Mouse (Mus musculus): ENCODE data around the gene Gan. TPM values are rescaled to one million over a fixed set of nuclear protein-coding genes. Genes with fewer than 3 reads are reported as not detected.

The Gan gene
- total and polyA plus RNA-seq, 2 experiments from 2014 or later = 4.8 to 13.6 TPM

GRCm38 (mm10) chr8:117261702-117262101, 103.8 kb downstream of the Gan start:
- WGBS = 22% methylated on average over 9 of the region's 9 CpGs
- Histone ChIP-seq H3K27me3 (ENCODE audit: insufficient read depth, low read length) (no peaks in the 10 kb centered on the region), H3K4me3 (ENCODE audit: low read depth, low read length) (peak overlapping the region; percentile 96), H3K36me3 (ENCODE audit: insufficient read depth) (no peaks in the 10 kb centered on the region), H3K4me2 (ENCODE audit: low read depth) (peak overlapping the region; percentile 88), H3K9ac (no peak overlapping the region; the same call in 1 of the 2 replicates), H3K4me1 (ENCODE audit: insufficient read depth) (peaks cover 20% of the 10 kb centered on the region), H3K9me3 (ENCODE audit: low read length) (no peaks in the 10 kb centered on the region), H3K27ac (ENCODE audit: low read depth, low read length) (no peak overlapping the region)
- DNase-seq (no peak), ATAC-seq (no peak)
- TF ChIP-seq CTCF (IDR thresholded peaks at IDR 0.05; ENCODE audit: low read depth) = no peak

- no peak overlapping the region for H3K27ac ChIP-seq (ENCODE audit: low read depth, low read length)
- H3K4me2 ChIP-seq (ENCODE audit: low read depth) = no peak overlapping the region; the same call in 1 of the 2 replicates
- H3K27me3 ChIP-seq (ENCODE audit: insufficient read depth, low read length) = no peaks in the 10 kb centered on the region
- H3K9me3 ChIP-seq (ENCODE audit: low read length) = no peaks in the 10 kb centered on the region
- H3K9ac ChIP-seq = no peak overlapping the region
- H3K4me1 ChIP-seq (ENCODE audit: insufficient read depth) = peaks cover 20% of the 10 kb centered on the region
- no peaks in the 10 kb centered on the region for H3K36me3 ChIP-seq (ENCODE audit: insufficient read depth)
- H3K4me3 ChIP-seq (ENCODE audit: low read depth, low read length) = no peak overlapping the region
- ATAC-seq (no peak), DNase-seq (no peak)
- WGBS = 49% methylated on average over 8 of the region's 8 CpGs
- no peak for TF ChIP-seq CTCF (IDR thresholded peaks at IDR 0.05; ENCODE audit: low read depth)
Observed at GRCm38 (mm10) chr8:117262685-117263084, 104.8 kb downstream of the Gan start.

DNA sequence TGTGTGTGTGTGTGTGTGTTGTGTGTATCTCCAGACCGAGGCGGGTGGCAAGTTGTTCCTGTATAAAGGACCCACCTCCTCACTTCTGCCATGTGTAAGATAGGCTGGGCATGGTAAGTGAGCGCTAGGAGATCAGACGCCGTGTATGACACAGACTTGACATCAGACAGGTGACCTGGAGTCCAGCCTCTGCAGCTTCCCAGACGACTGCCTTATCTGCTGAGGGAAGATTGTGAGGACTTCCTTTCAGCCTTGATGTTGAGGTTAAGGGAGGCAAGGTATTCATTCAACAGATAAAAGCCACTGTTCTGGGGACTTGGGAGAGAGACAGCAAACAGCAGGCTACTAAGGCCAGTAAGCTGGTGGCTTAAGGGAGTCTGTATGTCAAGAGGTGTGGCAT, 105.5 kb downstream of the Gan start:
- WGBS = 66% methylated on average over 6 of the region's 6 CpGs
- ATAC-seq = no peak
- no peak for TF ChIP-seq CTCF (IDR thresholded peaks at IDR 0.05; ENCODE audit: low read depth)

DNA sequence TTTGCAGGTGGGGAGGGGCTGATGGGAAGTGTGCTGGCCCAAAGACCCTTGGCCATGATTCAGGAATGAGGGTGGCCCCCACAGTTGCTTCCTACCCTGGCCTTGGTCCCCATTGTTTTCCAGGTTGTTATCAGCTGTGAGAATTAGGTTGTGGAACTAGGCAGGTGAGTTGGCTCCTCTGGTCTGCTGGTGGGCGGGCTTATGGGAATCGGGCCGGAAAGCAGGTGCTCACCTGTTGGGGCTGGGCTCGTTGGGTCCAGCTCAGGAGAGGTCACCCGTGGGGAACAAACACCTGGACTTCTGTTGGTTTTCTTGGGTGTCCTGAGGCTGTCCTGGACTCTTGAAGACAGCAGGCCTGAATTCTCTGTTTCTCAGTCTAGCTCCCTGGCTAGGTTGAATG, 107.1 kb downstream of the Gan start:
- ATAC-seq = no peak

More for the DNA sequence above, 105.5 kb downstream of the Gan start:
- Histone ChIP-seq H3K4me2 (ENCODE audit: low read depth) (no peak overlapping the region), H3K9ac (no peak overlapping the region), H3K4me1 (ENCODE audit: insufficient read depth) (peaks cover 20% of the 10 kb centered on the region), H3K4me3 (ENCODE audit: low read depth, low read length) (no peak overlapping the region), H3K27ac (ENCODE audit: low read depth, low read length) (no peak overlapping the region), H3K9me3 (ENCODE audit: low read length) (no peaks in the 10 kb centered on the region), H3K27me3 (ENCODE audit: insufficient read depth, low read length) (no peaks in the 10 kb centered on the region), H3K36me3 (ENCODE audit: insufficient read depth) (no peaks in the 10 kb centered on the region)
- no peak for DNase-seq

More for the DNA sequence above, 107.1 kb downstream of the Gan start:
- no peaks in the 10 kb centered on the region for H3K9me3 ChIP-seq (ENCODE audit: low read length)
- no peak overlapping the region for H3K4me2 ChIP-seq (ENCODE audit: low read depth)
- TF ChIP-seq CTCF (IDR thresholded peaks at IDR 0.05; ENCODE audit: low read depth) = no peak
- H3K36me3 ChIP-seq (ENCODE audit: insufficient read depth) = no peaks in the 10 kb centered on the region
- H3K27me3 ChIP-seq (ENCODE audit: insufficient read depth, low read length) = no peaks in the 10 kb centered on the region
- H3K4me1 ChIP-seq (ENCODE audit: insufficient read depth) = peaks cover 11% of the 10 kb centered on the region; the same call in 1 of the 2 replicates
- no peak overlapping the region for H3K9ac ChIP-seq
- no peak overlapping the region for H3K4me3 ChIP-seq (ENCODE audit: low read depth, low read length)
- no peak for DNase-seq
- no peak overlapping the region for H3K27ac ChIP-seq (ENCODE audit: low read depth, low read length)
- 96% methylated on average over 5 of the region's 5 CpGs for WGBS

Other genes with a start within 250 kb of the Gan start
- 6.9 and 9.5 TPM in 2 replicates for gene Cmc2, start 236.7 kb upstream of the Gan start, total RNA-seq (2014; rRNA removed)
- gene Cmc2, start 236.7 kb upstream of the Gan start, polyA plus RNA-seq (2015; fragmentation: Nextera tagmentation; extraction: Ambion mirVana) = 26.8 and 27.9 TPM in 2 replicates
- gene Cenpn, start 236.4 kb upstream of the Gan start, total RNA-seq (2014; rRNA removed) = 3.6 and 5.2 TPM in 2 replicates
- 4.7 and 5.9 TPM in 2 replicates for gene Cenpn, start 236.4 kb upstream of the Gan start, polyA plus RNA-seq (2015; fragmentation: Nextera tagmentation; extraction: Ambion mirVana)
- 24.9 and 39.4 TPM in 2 replicates for gene Atmin, start 214.7 kb upstream of the Gan start, total RNA-seq (2014; rRNA removed)
- 15.1 and 18.8 TPM in 2 replicates for gene Atmin, start 214.7 kb upstream of the Gan start, polyA plus RNA-seq (2015; fragmentation: Nextera tagmentation; extraction: Ambion mirVana)
- gene 1700030J22Rik, start 179.2 kb upstream of the Gan start, total RNA-seq (2014; rRNA removed) = 7.8 and 7.9 TPM in 2 replicates
- 4.3 and 6.5 TPM in 2 replicates for gene 1700030J22Rik, start 179.2 kb upstream of the Gan start, polyA plus RNA-seq (2015; fragmentation: Nextera tagmentation; extraction: Ambion mirVana)
- 50.2 and 58.5 TPM in 2 replicates for gene Gcsh, start 164.6 kb upstream of the Gan start, total RNA-seq (2014; rRNA removed)
- 87.0 and 92.0 TPM in 2 replicates for gene Gcsh, start 164.6 kb upstream of the Gan start, polyA plus RNA-seq (2015; fragmentation: Nextera tagmentation; extraction: Ambion mirVana)
- gene Pkd1l2, start 75.7 kb upstream of the Gan start, total RNA-seq (2014; rRNA removed) = not detected in 2 replicates
- gene Pkd1l2, start 75.7 kb upstream of the Gan start, polyA plus RNA-seq (2015; fragmentation: Nextera tagmentation; extraction: Ambion mirVana) = 0.06 TPM in 1 of 2 replicates, not detected in the other
- not detected in 2 replicates for gene Bco1, start 62.3 kb upstream of the Gan start, total RNA-seq (2014; rRNA removed)
- gene Bco1, start 62.3 kb upstream of the Gan start, polyA plus RNA-seq (2015; fragmentation: Nextera tagmentation; extraction: Ambion mirVana) = 0.31 TPM in 1 of 2 replicates, not detected in the other
- 139 and 204 TPM in 2 replicates for gene Cmip, start 98.9 kb downstream of the Gan start, total RNA-seq (2014; rRNA removed)
- 126 and 192 TPM in 2 replicates for gene Cmip, start 98.9 kb downstream of the Gan start, polyA plus RNA-seq (2015; fragmentation: Nextera tagmentation; extraction: Ambion mirVana)